Mouse (Mus musculus): ENCODE measurements around the gene Car8. TPM values are rescaled to one million over a fixed set of nuclear protein-coding genes. Genes with fewer than 3 reads are reported as not detected.

Gene Car8
- polyA plus RNA-seq, 1 experiment from 2014 or later, result 8.6 TPM

GRCm38 (mm10) chr4:8218004-8218403 lies 20.8 kb downstream of the Car8 start:
- H3K9ac ChIP-seq, result no peak overlapping the region
- H3K36me3 ChIP-seq (replicated peaks), result no peaks in the 10 kb centered on the region
- H3K27ac ChIP-seq, result no peak overlapping the region
- H3K4me2 ChIP-seq, result no peak overlapping the region
- WGBS, result 81% methylated on average over 3 of the region's 3 CpGs
- H3K27me3 ChIP-seq (replicated peaks), result no peaks in the 10 kb centered on the region
- no peak for ATAC-seq (replicated peaks)
- no peak overlapping the region for H3K4me3 ChIP-seq
- H3K9me3 ChIP-seq, result no peaks in the 10 kb centered on the region
- no peaks in the 10 kb centered on the region for H3K4me1 ChIP-seq

- Histone ChIP-seq H3K9me3 (no peaks in the 10 kb centered on the region), H3K36me3 (replicated peaks) (no peaks in the 10 kb centered on the region)
These were observed 21.6 kb downstream of the Car8 start for GRCm38 (mm10) chr4:8217272-8217671.

DNA sequence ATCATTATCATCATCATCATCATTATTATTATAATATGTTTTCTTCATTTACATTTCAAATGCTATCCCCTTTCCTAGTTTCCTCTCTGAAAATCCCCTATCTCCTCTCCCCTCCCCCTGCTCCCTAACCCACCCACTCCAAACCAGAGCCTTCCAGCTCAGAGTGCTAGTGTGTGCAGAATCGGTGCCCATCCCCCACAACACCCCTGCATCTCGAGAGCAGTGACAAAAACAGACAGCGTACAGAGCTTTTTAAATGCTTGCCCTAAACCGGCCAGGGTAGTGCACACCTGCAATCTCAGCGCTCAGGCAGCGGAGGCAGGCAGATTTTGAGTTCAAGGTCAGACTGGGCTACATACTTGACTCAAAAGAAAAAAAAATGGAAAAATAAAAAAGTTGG lies 22.3 kb downstream of the Car8 start:
- Histone ChIP-seq H3K27ac (no peak overlapping the region), H3K4me2 (no peak overlapping the region), H3K9ac (no peak overlapping the region), H3K4me3 (no peak overlapping the region), H3K4me1 (no peaks in the 10 kb centered on the region), H3K9me3 (no peaks in the 10 kb centered on the region), H3K27me3 (replicated peaks) (no peaks in the 10 kb centered on the region), H3K36me3 (replicated peaks) (no peaks in the 10 kb centered on the region)
- 31% methylated on average over 6 of the region's 6 CpGs for WGBS
- 0 out of 2 replicates have a peak, but pooled peaks have one; percentile 58 for ATAC-seq (replicated peaks)

More at GRCm38 (mm10) chr4:8217272-8217671, 21.6 kb downstream of the Car8 start:
- 84% methylated on average over 5 of the region's 5 CpGs for WGBS
- H3K4me1 ChIP-seq, result no peaks in the 10 kb centered on the region
- no peak overlapping the region for H3K4me3 ChIP-seq
- H3K9ac ChIP-seq, result no peak overlapping the region
- no peaks in the 10 kb centered on the region for H3K27me3 ChIP-seq (replicated peaks)
- no peak overlapping the region for H3K27ac ChIP-seq
- no peak for ATAC-seq (replicated peaks)
- no peak overlapping the region for H3K4me2 ChIP-seq

DNA sequence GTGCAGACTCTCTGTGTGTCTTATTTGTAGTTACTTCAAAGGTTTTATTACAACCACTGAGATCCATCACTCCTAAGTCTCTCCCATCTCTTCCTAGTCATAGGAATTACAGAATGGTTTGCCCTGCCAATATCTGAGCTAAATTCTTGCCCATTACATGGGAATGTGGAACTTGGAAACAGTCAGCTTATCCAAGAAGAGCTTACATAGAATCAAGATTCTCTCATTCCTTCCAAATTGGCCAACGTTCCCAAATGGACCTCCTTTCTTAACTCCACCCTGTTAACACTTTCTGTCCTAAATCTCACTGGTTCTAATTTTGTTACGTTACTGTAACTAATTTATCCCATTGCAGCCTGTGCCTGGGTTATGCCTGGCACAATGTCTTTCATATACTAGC lies 25.2 kb downstream of the Car8 start:
- Histone ChIP-seq H3K9me3 (no peaks in the 10 kb centered on the region), H3K4me2 (no peak overlapping the region), H3K36me3 (replicated peaks) (no peaks in the 10 kb centered on the region), H3K27ac (no peak overlapping the region), H3K9ac (no peak overlapping the region), H3K4me1 (no peaks in the 10 kb centered on the region), H3K4me3 (no peak overlapping the region), H3K27me3 (replicated peaks) (no peaks in the 10 kb centered on the region)
- 86% methylated on average over 2 of the region's 2 CpGs for WGBS
- no peak for ATAC-seq (replicated peaks)

DNA sequence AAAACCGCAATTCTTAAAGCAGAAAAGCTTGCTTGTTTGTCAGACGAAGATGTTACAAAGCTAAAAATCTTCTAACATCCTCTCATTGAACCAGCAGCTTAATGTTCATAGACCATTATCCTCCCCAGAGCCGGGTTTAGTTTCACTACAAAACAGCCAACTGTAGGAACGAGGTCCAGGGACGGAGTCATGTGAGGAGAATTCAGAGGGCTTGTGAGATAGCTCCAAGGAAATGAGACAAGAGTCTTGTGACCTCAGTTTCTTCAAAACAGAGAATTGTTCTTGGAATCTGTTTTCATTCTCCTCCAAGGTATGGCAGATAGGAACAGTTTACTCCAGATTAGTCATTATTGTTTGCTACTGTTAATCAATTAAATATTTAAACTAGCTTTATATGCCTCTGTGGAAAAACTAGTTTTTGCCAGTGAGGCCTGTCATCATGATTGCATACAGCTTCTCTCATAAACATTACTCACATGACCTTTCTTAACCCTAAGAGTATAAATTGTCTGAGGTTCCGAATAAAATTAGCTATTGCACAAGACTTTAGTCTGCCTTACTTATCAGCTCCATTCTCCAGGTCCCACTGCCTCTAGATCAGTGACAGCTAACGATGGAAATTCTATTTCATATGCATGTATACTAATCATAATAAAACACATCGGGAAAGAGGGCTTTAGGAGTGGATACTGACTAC lies 25.8 kb downstream of the Car8 start:
- no peak for ATAC-seq (replicated peaks)
- Histone ChIP-seq H3K27me3 (replicated peaks) (no peaks in the 10 kb centered on the region), H3K27ac (no peak overlapping the region), H3K9me3 (no peaks in the 10 kb centered on the region), H3K36me3 (replicated peaks) (no peaks in the 10 kb centered on the region), H3K4me3 (no peak overlapping the region), H3K4me2 (no peak overlapping the region), H3K9ac (no peak overlapping the region), H3K4me1 (no peaks in the 10 kb centered on the region)
- 78% methylated on average over 8 of the region's 8 CpGs for WGBS

GRCm38 (mm10) chr4:8210452-8210851 lies 28.4 kb downstream of the Car8 start:
- H3K27me3 ChIP-seq (replicated peaks), result no peaks in the 10 kb centered on the region
- H3K4me1 ChIP-seq, result no peaks in the 10 kb centered on the region
- no peak overlapping the region for H3K4me3 ChIP-seq
- H3K9me3 ChIP-seq, result no peaks in the 10 kb centered on the region
- 97% methylated on average over 2 of the region's 2 CpGs for WGBS
- H3K36me3 ChIP-seq (replicated peaks), result no peaks in the 10 kb centered on the region
- H3K27ac ChIP-seq, result no peak overlapping the region
- no peak overlapping the region for H3K4me2 ChIP-seq
- H3K9ac ChIP-seq, result no peak overlapping the region
- ATAC-seq (replicated peaks), result no peak

DNA sequence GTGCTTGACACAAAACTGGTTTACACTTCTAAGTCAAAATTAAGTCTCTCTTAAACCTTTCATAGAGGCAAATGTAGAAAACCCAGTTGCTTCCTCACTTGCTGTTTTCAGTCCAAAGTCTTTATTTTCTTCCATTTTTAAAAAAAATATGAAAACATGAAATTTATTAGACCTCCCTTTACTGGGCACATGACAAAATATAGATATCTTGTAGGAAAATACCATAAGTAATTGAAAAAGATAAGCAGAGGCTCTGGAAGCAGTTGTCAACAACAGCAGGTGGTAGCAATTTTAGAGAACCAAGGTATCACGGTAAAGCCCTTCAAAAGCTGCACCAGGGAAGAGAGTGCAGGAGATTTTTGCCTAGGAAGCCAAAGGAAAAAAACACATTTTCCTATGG lies 30.9 kb downstream of the Car8 start:
- no peak overlapping the region for H3K4me3 ChIP-seq
- no peaks in the 10 kb centered on the region for H3K4me1 ChIP-seq
- H3K36me3 ChIP-seq (replicated peaks), result no peaks in the 10 kb centered on the region
- H3K9ac ChIP-seq, result no peak overlapping the region
- no peaks in the 10 kb centered on the region for H3K27me3 ChIP-seq (replicated peaks)
- no peaks in the 10 kb centered on the region for H3K9me3 ChIP-seq
- 71% methylated on average over 1 of the region's 1 CpGs for WGBS
- ATAC-seq (replicated peaks), result no peak
- H3K4me2 ChIP-seq, result no peak overlapping the region
- H3K27ac ChIP-seq, result no peak overlapping the region

DNA sequence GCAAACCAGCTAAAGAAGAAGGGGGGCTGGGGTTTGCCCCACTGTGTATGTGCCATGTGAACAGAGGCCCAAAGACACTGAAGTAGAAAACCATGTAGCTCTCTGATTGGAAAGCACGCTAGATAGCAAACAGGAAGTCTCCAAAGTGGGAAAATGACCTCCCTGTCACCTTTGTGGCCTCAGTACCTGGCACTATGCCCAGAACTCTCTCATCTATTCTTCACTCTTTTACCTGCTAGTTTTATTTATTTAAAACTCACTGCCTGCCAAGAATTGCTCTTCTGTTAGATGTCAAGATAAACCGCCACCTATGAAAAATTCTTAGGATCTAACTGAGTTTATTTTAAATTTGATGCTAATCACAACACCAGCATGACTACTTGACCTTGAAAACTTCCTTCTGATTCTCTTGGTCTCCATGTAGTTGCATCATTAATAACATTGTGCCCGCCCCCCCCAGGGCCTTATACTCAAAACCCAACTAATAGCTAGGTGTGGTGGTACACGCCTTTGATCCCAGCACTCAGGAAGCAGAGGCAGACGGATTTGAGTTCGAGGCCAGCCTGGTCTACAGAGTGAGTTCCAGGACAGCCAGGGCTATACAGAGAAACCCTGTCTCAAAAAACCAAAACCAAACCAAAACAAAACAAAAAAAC lies 31.8 kb downstream of the Car8 start:
- Histone ChIP-seq H3K27me3 (replicated peaks) (no peaks in the 10 kb centered on the region), H3K4me3 (no peak overlapping the region), H3K4me2 (no peak overlapping the region), H3K27ac (no peak overlapping the region), H3K9me3 (no peaks in the 10 kb centered on the region), H3K4me1 (no peaks in the 10 kb centered on the region), H3K36me3 (replicated peaks) (no peaks in the 10 kb centered on the region), H3K9ac (no peak overlapping the region)
- no peak for ATAC-seq (replicated peaks)
- WGBS, result 81% methylated on average over 6 of the region's 6 CpGs

GRCm38 (mm10) chr4:8205089-8205649 lies 33.7 kb downstream of the Car8 start:
- H3K4me1 ChIP-seq, result no peaks in the 10 kb centered on the region
- ATAC-seq (replicated peaks), result no peak

GRCm38 (mm10) chr4:8203367-8203766 lies 35.5 kb downstream of the Car8 start:
- ATAC-seq (replicated peaks), result no peak
- H3K4me2 ChIP-seq, result no peak overlapping the region
- no peaks in the 10 kb centered on the region for H3K27me3 ChIP-seq (replicated peaks)
- no peak overlapping the region for H3K4me3 ChIP-seq
- 42% methylated on average over 1 of the region's 1 CpGs for WGBS
- no peaks in the 10 kb centered on the region for H3K36me3 ChIP-seq (replicated peaks)
- no peaks in the 10 kb centered on the region for H3K9me3 ChIP-seq
- H3K27ac ChIP-seq, result no peak overlapping the region
- H3K9ac ChIP-seq, result no peak overlapping the region
- no peaks in the 10 kb centered on the region for H3K4me1 ChIP-seq

More at GRCm38 (mm10) chr4:8205089-8205649, 33.7 kb downstream of the Car8 start:
- H3K36me3 ChIP-seq (replicated peaks), result no peaks in the 10 kb centered on the region
- no peak overlapping the region for H3K27ac ChIP-seq
- WGBS, result 75% methylated on average over 4 of the region's 4 CpGs
- H3K27me3 ChIP-seq (replicated peaks), result no peaks in the 10 kb centered on the region
- H3K9me3 ChIP-seq, result no peaks in the 10 kb centered on the region
- H3K9ac ChIP-seq, result no peak overlapping the region
- no peak overlapping the region for H3K4me3 ChIP-seq
- H3K4me2 ChIP-seq, result no peak overlapping the region

DNA sequence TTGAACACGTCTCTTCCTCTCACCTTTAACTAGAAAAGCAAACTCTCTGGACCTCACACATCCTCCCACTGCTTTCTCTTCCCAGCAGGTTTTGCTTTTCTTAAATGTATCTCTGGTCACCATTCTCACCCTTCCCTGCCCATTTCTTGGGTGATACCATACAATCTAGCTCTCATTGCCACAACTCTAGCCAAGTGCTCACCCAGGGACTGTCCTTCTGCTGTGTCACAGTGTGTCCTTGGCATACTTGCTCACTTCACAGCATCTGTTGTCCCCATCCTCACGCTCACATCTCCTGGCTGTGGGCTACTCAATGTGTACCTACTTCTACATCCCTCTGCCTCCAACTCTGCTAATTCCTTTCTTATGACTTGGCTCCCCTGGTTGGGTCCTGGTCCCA lies 37.2 kb downstream of the Car8 start:
- no peaks in the 10 kb centered on the region for H3K4me1 ChIP-seq
- no peak for ATAC-seq (replicated peaks)
- no peaks in the 10 kb centered on the region for H3K27me3 ChIP-seq (replicated peaks)
- WGBS, result 91% methylated on average over 2 of the region's 2 CpGs
- no peak overlapping the region for H3K4me3 ChIP-seq
- no peak overlapping the region for H3K27ac ChIP-seq
- no peaks in the 10 kb centered on the region for H3K36me3 ChIP-seq (replicated peaks)
- no peaks in the 10 kb centered on the region for H3K9me3 ChIP-seq
- H3K4me2 ChIP-seq, result no peak overlapping the region
- no peak overlapping the region for H3K9ac ChIP-seq

- ATAC-seq (replicated peaks), result no peak
- Histone ChIP-seq H3K4me1 (no peaks in the 10 kb centered on the region), H3K4me3 (no peak overlapping the region), H3K27me3 (replicated peaks) (no peaks in the 10 kb centered on the region), H3K9ac (no peak overlapping the region), H3K27ac (no peak overlapping the region), H3K9me3 (no peaks in the 10 kb centered on the region), H3K36me3 (replicated peaks) (no peaks in the 10 kb centered on the region), H3K4me2 (no peak overlapping the region)
- 85% methylated on average over 5 of the region's 5 CpGs for WGBS
These were observed 38.8 kb downstream of the Car8 start for GRCm38 (mm10) chr4:8200081-8200480.

GRCm38 (mm10) chr4:8198033-8198432 lies 40.8 kb downstream of the Car8 start:
- no peaks in the 10 kb centered on the region for H3K9me3 ChIP-seq
- WGBS, result 57% methylated on average over 5 of the region's 5 CpGs
- H3K27me3 ChIP-seq (replicated peaks), result no peaks in the 10 kb centered on the region
- no peaks in the 10 kb centered on the region for H3K4me1 ChIP-seq
- no peak overlapping the region for H3K4me3 ChIP-seq
- H3K4me2 ChIP-seq, result no peak overlapping the region
- H3K9ac ChIP-seq, result no peak overlapping the region
- no peak for ATAC-seq (replicated peaks)
- H3K36me3 ChIP-seq (replicated peaks), result no peaks in the 10 kb centered on the region
- no peak overlapping the region for H3K27ac ChIP-seq

Data from midbrain, embryonic 15.5 days (tissue).